Mouse (Mus musculus): ENCODE results near the gene Dtnbp1. TPM values are rescaled to one million over a fixed set of nuclear protein-coding genes. Genes with fewer than 3 reads are reported as not detected.
A peak's percentile ranks its signal among the peaks of the same experiment; 100 is the strongest.

The Dtnbp1 gene
- polyA plus RNA-seq, 1 experiment, result 40.9 TPM

- WGBS, result 87% methylated on average over 1 of the region's 1 CpGs
Observed at GRCm38 (mm10) chr13:44954232-44954568, 47.7 kb downstream of the Dtnbp1 start.

GRCm38 (mm10) chr13:44953546-44954231 is 48.3 kb downstream of the Dtnbp1 start:
- DNase-seq (ENCODE audit: low read depth, low spot score), result no peak
- WGBS, result 87% methylated on average over 8 of the region's 8 CpGs

More at GRCm38 (mm10) chr13:44954232-44954568, 47.7 kb downstream of the Dtnbp1 start:
- no peak for DNase-seq (ENCODE audit: low read depth, low spot score)

GRCm38 (mm10) chr13:44952393-44953086 is 49.4 kb downstream of the Dtnbp1 start:
- WGBS, result 67% methylated on average over 10 of the region's 10 CpGs
- no peak for DNase-seq (ENCODE audit: low read depth, low spot score)

- 92% methylated on average over 16 of the region's 16 CpGs for WGBS
- no peak for DNase-seq (ENCODE audit: low read depth, low spot score)
Observed at GRCm38 (mm10) chr13:44948320-44949250, 53.4 kb downstream of the Dtnbp1 start.

GRCm38 (mm10) chr13:44946880-44947635 is 54.9 kb downstream of the Dtnbp1 start:
- no peak for DNase-seq (ENCODE audit: low read depth, low spot score)
- WGBS, result 84% methylated on average over 8 of the region's 8 CpGs

- WGBS, result 50% methylated on average over 2 of the region's 2 CpGs
Observed at GRCm38 (mm10) chr13:44943618-44944017, 58.3 kb downstream of the Dtnbp1 start.

GRCm38 (mm10) chr13:44939326-44940035 is 62.5 kb downstream of the Dtnbp1 start:
- no peak for DNase-seq (ENCODE audit: low read depth, low spot score)
- WGBS, result 45% methylated on average over 8 of the region's 8 CpGs

More at GRCm38 (mm10) chr13:44943618-44944017, 58.3 kb downstream of the Dtnbp1 start:
- no peak for DNase-seq (ENCODE audit: low read depth, low spot score)

- WGBS, result 28% methylated on average over 3 of the region's 3 CpGs
- peak; percentile 42 for DNase-seq (ENCODE audit: low read depth, low spot score)
Observed at GRCm38 (mm10) chr13:44937681-44938080, 64.3 kb downstream of the Dtnbp1 start.

- 82% methylated on average over 7 of the region's 7 CpGs for WGBS
Observed at GRCm38 (mm10) chr13:44933575-44933974, 68.4 kb downstream of the Dtnbp1 start.

GRCm38 (mm10) chr13:44932307-44933264 is 69.4 kb downstream of the Dtnbp1 start:
- 88% methylated on average over 18 of the region's 18 CpGs for WGBS
- DNase-seq (ENCODE audit: low read depth, low spot score), result no peak

More at GRCm38 (mm10) chr13:44933575-44933974, 68.4 kb downstream of the Dtnbp1 start:
- no peak for DNase-seq (ENCODE audit: low read depth, low spot score)

GRCm38 (mm10) chr13:44926311-44926710 is 75.6 kb downstream of the Dtnbp1 start:
- WGBS, result 61% methylated on average over 2 of the region's 2 CpGs
- no peak for DNase-seq (ENCODE audit: low read depth, low spot score)

GRCm38 (mm10) chr13:44925173-44925572 is 76.8 kb downstream of the Dtnbp1 start:
- WGBS, result 95% methylated on average over 2 of the region's 2 CpGs
- no peak for DNase-seq (ENCODE audit: low read depth, low spot score)

- DNase-seq (ENCODE audit: low read depth, low spot score), result no peak
- WGBS, result 71% methylated on average over 3 of the region's 3 CpGs
Observed at GRCm38 (mm10) chr13:44924042-44924441, 77.9 kb downstream of the Dtnbp1 start.

GRCm38 (mm10) chr13:44921721-44922120 is 80.2 kb downstream of the Dtnbp1 start:
- 77% methylated on average over 5 of the region's 5 CpGs for WGBS
- no peak for DNase-seq (ENCODE audit: low read depth, low spot score)

GRCm38 (mm10) chr13:44921095-44921494 is 80.9 kb downstream of the Dtnbp1 start:
- WGBS, result 57% methylated on average over 10 of the region's 10 CpGs
- no peak for DNase-seq (ENCODE audit: low read depth, low spot score)

- 96% methylated on average over 2 of the region's 2 CpGs for WGBS
- no peak for DNase-seq (ENCODE audit: low read depth, low spot score)
Observed at GRCm38 (mm10) chr13:44918269-44918668, 83.7 kb downstream of the Dtnbp1 start.

GRCm38 (mm10) chr13:44917202-44917601 is 84.7 kb downstream of the Dtnbp1 start:
- WGBS, result 94% methylated on average over 4 of the region's 4 CpGs
- no peak for DNase-seq (ENCODE audit: low read depth, low spot score)

- no peak for DNase-seq (ENCODE audit: low read depth, low spot score)
- WGBS, result 64% methylated on average over 4 of the region's 4 CpGs
Observed at GRCm38 (mm10) chr13:44915945-44916344, 86.0 kb downstream of the Dtnbp1 start.
